Mouse (Mus musculus) MEL (cell line): ENCODE measurements around the gene Dnaja3. TPM values are rescaled to one million over a fixed set of nuclear protein-coding genes. Genes with fewer than 3 reads are reported as not detected.
A peak's percentile ranks its signal among the peaks of the same experiment; 100 is the strongest.

ENCODE experiments used
- DNase-seq: peaks from one replicate; pipeline ENCODE4 v3.0.0; 2011; ENCODE audit warnings: low read depth, low spot score
- H3K27ac ChIP-seq: 2 replicates; pipeline ENCODE4 v1.5.1; 2012; ENCODE audit warnings: low read depth, mild to moderate bottlenecking, control low read depth, low read length, moderate library complexity; ENCODE audit not compliant: control insufficient read depth
- H3K27me3 ChIP-seq, 2 experiments: fragments of 150-350 bp in 1 of 2; sonication (generic) in 1 of 2; 2 replicates each; pipeline ENCODE4 v1.6.1; 2012; ENCODE audit warnings: low read length in 2 of 2, mild to moderate bottlenecking in 2 of 2, improper control_type of control experiment in 1 of 2, moderate library complexity in 1 of 2; ENCODE audit not compliant: insufficient read depth in 2 of 2, control insufficient read depth in 1 of 2
- H3K36me3 ChIP-seq, 2 experiments: 2 replicates each; pipeline ENCODE4 v1.6.1; 2012 to 2014; ENCODE audit warnings: low read length in 2 of 2, improper control_type of control experiment in 1 of 2, inconsistent platforms in 1 of 2, mild to moderate bottlenecking in 1 of 2; ENCODE audit not compliant: insufficient read depth in 2 of 2, control insufficient read depth in 1 of 2
- H3K4me1 ChIP-seq, 2 experiments: fragments of 150-350 bp in 1 of 2; sonication (generic) in 1 of 2; 2 replicates each; pipeline ENCODE4 v1.6.1; 2012; ENCODE audit warnings: low read length in 2 of 2, improper control_type of control experiment in 1 of 2, mild to moderate bottlenecking in 1 of 2; ENCODE audit not compliant: insufficient read depth in 2 of 2, control insufficient read depth in 1 of 2
- H3K4me3 ChIP-seq, 2 experiments: fragments of 150-350 bp in 1 of 2; sonication (generic) in 1 of 2; 2 replicates each; pipeline ENCODE4 v1.5.1; 2012; ENCODE audit warnings: low read depth in 2 of 2, low read length in 2 of 2, mild to moderate bottlenecking in 2 of 2, moderate library complexity in 2 of 2, control low read depth in 1 of 2, improper control_type of control experiment in 1 of 2; ENCODE audit not compliant: control insufficient read depth in 1 of 2, insufficient read depth in 1 of 2
- H3K79me2 ChIP-seq: 2 replicates; pipeline ENCODE4 v1.6.1; 2012; ENCODE audit warnings: mild to moderate bottlenecking, low read length, moderate library complexity; ENCODE audit not compliant: control insufficient read depth, poor library complexity, insufficient read depth
- H3K9ac ChIP-seq: 2 replicates; pipeline ENCODE4 v1.6.1; 2012; ENCODE audit warnings: low read depth, mild to moderate bottlenecking, control low read depth, low read length, moderate library complexity; ENCODE audit not compliant: control insufficient read depth, poor library complexity, severe bottlenecking
- H3K9me3 ChIP-seq: fragments of 150-350 bp; sonication (generic); replicated peaks from 2 replicates; pipeline ENCODE4 v1.6.1; 2012; ENCODE audit warnings: mild to moderate bottlenecking, low read length, improper control_type of control experiment, moderate library complexity; ENCODE audit not compliant: insufficient read depth
- BHLHE40 ChIP-seq: IDR thresholded peaks from 2 replicates; pipeline ENCODE4 v1.6.1; 2012; ENCODE audit warnings: low read depth, mild to moderate bottlenecking, inconsistent platforms, low read length, improper control_type of control experiment, borderline replicate concordance
- CHD1 ChIP-seq: IDR thresholded peaks from 2 replicates; pipeline ENCODE4 v1.6.1; 2012; ENCODE audit warnings: low read depth, mild to moderate bottlenecking, inconsistent platforms, low read length, improper control_type of control experiment
- CHD2 ChIP-seq: IDR thresholded peaks from 2 replicates; pipeline ENCODE4 v1.6.1; 2011; ENCODE audit warnings: low read length, improper control_type of control experiment
- CTCF ChIP-seq, 3 experiments: IDR thresholded peaks in 2 of 3; conservative IDR thresholded peaks in 1 of 3; 2 replicates each; pipeline ENCODE4 v1.5.1; 2011 to 2012; ENCODE audit warnings: low read length in 3 of 3, low read depth in 2 of 3, mild to moderate bottlenecking in 2 of 3, improper control_type of control experiment in 1 of 3, inconsistent platforms in 1 of 3, mixed read lengths in 1 of 3, moderate library complexity in 1 of 3; ENCODE audit not compliant: control insufficient read depth in 1 of 3, insufficient read depth in 1 of 3, poor library complexity in 1 of 3, severe bottlenecking in 1 of 3
- E2F4 ChIP-seq: IDR thresholded peaks from 2 replicates; pipeline ENCODE4 v1.6.1; 2011; ENCODE audit warnings: low read depth, low read length, improper control_type of control experiment, borderline replicate concordance
- ELF1 ChIP-seq: IDR thresholded peaks from 2 replicates; pipeline ENCODE4 v1.6.1; 2014; ENCODE audit warnings: low read depth, mild to moderate bottlenecking, inconsistent platforms, low read length, improper control_type of control experiment, moderate library complexity
- EP300 ChIP-seq, 2 experiments: IDR thresholded peaks; 2 replicates each; pipeline ENCODE4 v1.6.1; 2011; ENCODE audit warnings: improper control_type of control experiment in 2 of 2, low read length in 2 of 2, low read depth in 1 of 2, mild to moderate bottlenecking in 1 of 2
- ETS1 ChIP-seq: IDR thresholded peaks from 2 replicates; pipeline ENCODE4 v1.6.1; 2012; ENCODE audit warnings: low read depth, mild to moderate bottlenecking, inconsistent platforms, low read length, improper control_type of control experiment, moderate library complexity
- GABPA ChIP-seq: IDR thresholded peaks from 2 replicates; pipeline ENCODE4 v1.6.1; 2012; ENCODE audit warnings: low read depth, mild to moderate bottlenecking, inconsistent platforms, low read length, improper control_type of control experiment, moderate library complexity
- GATA1 ChIP-seq: IDR thresholded peaks from 2 replicates; pipeline ENCODE4 v1.6.1; 2011; ENCODE audit warnings: low read depth, low read length, improper control_type of control experiment
- HCFC1 ChIP-seq: IDR thresholded peaks from 2 replicates; pipeline ENCODE4 v1.6.1; 2012; ENCODE audit warnings: low read depth, mild to moderate bottlenecking, inconsistent platforms, low read length, improper control_type of control experiment, moderate library complexity
- JUND ChIP-seq: IDR thresholded peaks from 2 replicates; pipeline ENCODE4 v1.6.1; 2011; ENCODE audit warnings: low read depth, mild to moderate bottlenecking, improper control_type of control experiment, low read length
- KAT2A ChIP-seq: conservative IDR thresholded peaks from 2 replicates; pipeline ENCODE4 v1.6.1; 2012; ENCODE audit warnings: low read depth, low read length, improper control_type of control experiment, inconsistent platforms
- MAFK ChIP-seq: IDR thresholded peaks from 2 replicates; pipeline ENCODE4 v1.6.1; 2011; ENCODE audit warnings: low read depth, mild to moderate bottlenecking, low read length, improper control_type of control experiment, borderline replicate concordance
- MAX ChIP-seq: IDR thresholded peaks from 2 replicates; pipeline ENCODE4 v1.6.1; 2011; ENCODE audit warnings: low read length, improper control_type of control experiment
- MAZ ChIP-seq: IDR thresholded peaks from 2 replicates; pipeline ENCODE4 v1.6.1; 2012; ENCODE audit warnings: low read depth, mild to moderate bottlenecking, inconsistent platforms, low read length, improper control_type of control experiment
- MEF2A ChIP-seq: IDR thresholded peaks from 2 replicates; pipeline ENCODE4 v1.6.1; 2014; ENCODE audit warnings: low read depth, mild to moderate bottlenecking, inconsistent platforms, low read length, improper control_type of control experiment; ENCODE audit not compliant: poor library complexity, insufficient replicate concordance, severe bottlenecking; ENCODE audit errors: extremely low read depth
- MXI1 ChIP-seq: IDR thresholded peaks from 2 replicates; pipeline ENCODE4 v1.6.1; 2011; ENCODE audit warnings: mild to moderate bottlenecking, low read depth, low read length, improper control_type of control experiment
- MYB ChIP-seq: IDR thresholded peaks from 2 replicates; pipeline ENCODE4 v1.6.1; 2011; ENCODE audit warnings: mild to moderate bottlenecking, low read depth, low read length, improper control_type of control experiment
- MYC ChIP-seq: IDR thresholded peaks from 2 replicates; pipeline ENCODE4 v1.6.1; 2011; ENCODE audit warnings: low read depth, mild to moderate bottlenecking, low read length, improper control_type of control experiment, moderate library complexity
- NELFE ChIP-seq: IDR thresholded peaks from 2 replicates; pipeline ENCODE4 v1.6.1; 2011; ENCODE audit warnings: low read depth, low read length, improper control_type of control experiment
- NRF1 ChIP-seq: IDR thresholded peaks from 2 replicates; pipeline ENCODE4 v1.6.1; 2014; ENCODE audit warnings: low read depth, mild to moderate bottlenecking, inconsistent platforms, low read length, improper control_type of control experiment, moderate library complexity; ENCODE audit not compliant: poor library complexity, insufficient read depth, severe bottlenecking
- POLR2AphosphoS2 ChIP-seq: IDR thresholded peaks from 2 replicates; pipeline ENCODE4 v1.6.1; 2011; ENCODE audit warnings: low read length, improper control_type of control experiment
- POLR2AphosphoS5 ChIP-seq: IDR thresholded peaks from 2 replicates; pipeline ENCODE4 v1.6.1; 2012; ENCODE audit warnings: low read depth, borderline replicate concordance, mild to moderate bottlenecking, inconsistent platforms, low read length, moderate library complexity, mixed read lengths
- RAD21 ChIP-seq: IDR thresholded peaks from 2 replicates; pipeline ENCODE4 v1.6.1; 2011; ENCODE audit warnings: mild to moderate bottlenecking, low read depth, low read length, improper control_type of control experiment
- RCOR1 ChIP-seq: IDR thresholded peaks from 2 replicates; pipeline ENCODE4 v1.6.1; 2012; ENCODE audit warnings: low read depth, mild to moderate bottlenecking, inconsistent platforms, low read length, improper control_type of control experiment
- SIN3A ChIP-seq: IDR thresholded peaks from 2 replicates; pipeline ENCODE4 v1.6.1; 2012; ENCODE audit warnings: low read length, improper control_type of control experiment, inconsistent platforms
- SMC3 ChIP-seq: IDR thresholded peaks from 2 replicates; pipeline ENCODE4 v1.6.1; 2011; ENCODE audit warnings: low read depth, low read length, improper control_type of control experiment
- TAL1 ChIP-seq: IDR thresholded peaks from 2 replicates; pipeline ENCODE4 v1.6.1; 2012; ENCODE audit warnings: mild to moderate bottlenecking, inconsistent platforms, low read length, moderate library complexity, mixed read lengths
- TBP ChIP-seq: IDR thresholded peaks from 2 replicates; pipeline ENCODE4 v1.8.0; 2011; ENCODE audit warnings: low read depth, low read length, improper control_type of control experiment
- TCF12 ChIP-seq: IDR thresholded peaks from 2 replicates; pipeline ENCODE4 v1.6.1; 2014; ENCODE audit warnings: low read depth, mild to moderate bottlenecking, inconsistent platforms, low read length, improper control_type of control experiment, moderate library complexity
- UBTF ChIP-seq: IDR thresholded peaks from 2 replicates; pipeline ENCODE4 v1.6.1; 2012; ENCODE audit warnings: low read depth, mild to moderate bottlenecking, inconsistent platforms, low read length, improper control_type of control experiment, moderate library complexity, borderline replicate concordance; ENCODE audit not compliant: insufficient read depth
- USF1 ChIP-seq: IDR thresholded peaks from 2 replicates; pipeline ENCODE4 v1.6.1; 2014; ENCODE audit warnings: low read depth, mild to moderate bottlenecking, inconsistent platforms, low read length, improper control_type of control experiment, moderate library complexity
- USF2 ChIP-seq, 2 experiments: IDR thresholded peaks; 2 replicates each; pipeline ENCODE4 v1.6.1; 2011 to 2012; ENCODE audit warnings: improper control_type of control experiment in 2 of 2, low read length in 2 of 2, borderline replicate concordance in 1 of 2, inconsistent platforms in 1 of 2, low read depth in 1 of 2, mild to moderate bottlenecking in 1 of 2; ENCODE audit not compliant: insufficient read depth in 1 of 2
- ZC3H11A ChIP-seq: IDR thresholded peaks from 2 replicates; pipeline ENCODE4 v1.6.1; 2012; ENCODE audit warnings: low read depth, mild to moderate bottlenecking, inconsistent platforms, low read length, improper control_type of control experiment
- ZKSCAN1 ChIP-seq: IDR thresholded peaks from 2 replicates; pipeline ENCODE4 v1.6.1; 2012; ENCODE audit warnings: low read depth, mild to moderate bottlenecking, inconsistent platforms, low read length, improper control_type of control experiment, moderate library complexity
- ZMIZ1 ChIP-seq: IDR thresholded peaks from 2 replicates; pipeline ENCODE4 v1.6.1; 2012; ENCODE audit warnings: low read depth, mild to moderate bottlenecking, inconsistent platforms, low read length, improper control_type of control experiment, moderate library complexity
- ZNF384 ChIP-seq: IDR thresholded peaks from 2 replicates; pipeline ENCODE4 v1.6.1; 2012; ENCODE audit warnings: low read depth, mild to moderate bottlenecking, inconsistent platforms, low read length, improper control_type of control experiment
- polyA plus RNA-seq, 2 experiments: library from polyadenylated mRNA; stranded (reverse) in 1 of 2; unstranded in 1 of 2; fragments of >175 nt in 1 of 2; fragments of >200 nt in 1 of 2; gene quantifications; 2 replicates each; pipeline versions ENCODE4 v1.2.1 to v1.2.4; 2012; ENCODE audit warnings: low replicate concordance in 2 of 2, low read depth in 1 of 2; ENCODE audit not compliant: insufficient read length in 2 of 2, insufficient read depth in 1 of 2, missing spikeins in 1 of 2
- total RNA-seq: library from RNA; depleted of rRNA; stranded (reverse); fragments of 300-350 nt; gene quantifications from 2 replicates; pipeline ENCODE4 v1.2.3, GENCODE M21; 2012

Dnaja3 gene
- total and polyA plus RNA-seq, 3 experiments: 91.8 to 94.3 TPM; not detected in 1

DNA sequence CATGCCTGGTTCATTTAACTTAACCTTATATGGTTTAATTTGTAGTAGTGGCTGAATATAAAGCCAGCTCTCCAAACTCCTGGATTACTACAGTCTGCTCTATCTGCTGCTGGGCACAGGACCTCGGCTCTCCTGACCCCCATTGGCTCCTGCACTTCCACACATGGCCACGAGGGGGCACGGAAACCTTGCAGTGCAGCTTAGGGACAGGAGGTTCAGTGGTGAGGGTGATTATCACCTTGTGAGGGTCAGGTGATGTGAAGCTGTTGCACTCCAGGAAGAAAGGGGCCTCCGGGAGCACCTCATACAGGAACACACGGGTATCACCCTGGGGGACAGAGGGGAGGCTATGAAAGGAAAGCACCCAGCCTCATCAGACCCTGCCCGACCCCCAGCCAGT is 9.8 kb upstream of the Dnaja3 start:
- peak; percentile 73 for DNase-seq
- peaks cover 0 to 5% of the 10 kb centered on the region in 2 experiments; a peak in 2 of 4 replicates for H3K36me3 ChIP-seq
- H3K79me2 ChIP-seq: no peaks in the 10 kb centered on the region
- H3K9me3 ChIP-seq: no peaks in the 10 kb centered on the region
- no peak overlapping the region for H3K4me3 ChIP-seq
- no peaks in the 10 kb centered on the region for H3K27me3 ChIP-seq
- H3K4me1 ChIP-seq: peaks cover 0 to 6% of the 10 kb centered on the region in 2 experiments; a peak in 2 of 4 replicates
- H3K27ac ChIP-seq: no peak overlapping the region
- no peak overlapping the region for H3K9ac ChIP-seq
- no peak for TF ChIP-seq MAX
- TF ChIP-seq HCFC1: no peak
- 0 out of 2 replicates have a peak, but pooled peaks have one; percentile 15 for TF ChIP-seq SIN3A
- no peak for TF ChIP-seq NRF1
- no peak for TF ChIP-seq MXI1
- TF ChIP-seq GATA1: no peak
- no peak for TF ChIP-seq POLR2AphosphoS5
- no peak for TF ChIP-seq MYB
- TF ChIP-seq CTCF (IDR thresholded peaks at IDR 0.05 in 2 of 3, conservative IDR thresholded peaks at IDR 0.05 in 1 of 3; ENCODE audit: control insufficient read depth in 1 of 3, insufficient read depth in 1 of 3, low read depth in 2 of 3, low read length in 3 of 3, poor library complexity in 1 of 3, severe bottlenecking in 1 of 3): peak; percentile 90 to 96 (median 92)
- no peak for TF ChIP-seq ELF1
- no peak for TF ChIP-seq ZMIZ1
- TF ChIP-seq USF1: peak; percentile 57
- no peak for TF ChIP-seq NELFE
- TF ChIP-seq MYC: no peak
- TF ChIP-seq ZKSCAN1: no peak
- no peak for TF ChIP-seq KAT2A
- no peak for TF ChIP-seq CHD2
- TF ChIP-seq USF2 (IDR thresholded peaks at IDR 0.05; ENCODE audit: borderline replicate concordance in 1 of 2, insufficient read depth in 1 of 2, low read depth in 1 of 2, low read length in 2 of 2): no peak
- no peak for TF ChIP-seq TAL1
- peak; percentile 75 for TF ChIP-seq RAD21
- TF ChIP-seq TCF12: no peak
- no peak for TF ChIP-seq EP300 (IDR thresholded peaks at IDR 0.05; ENCODE audit: low read depth in 1 of 2, low read length in 2 of 2)
- no peak for TF ChIP-seq MAFK
- TF ChIP-seq TBP: no peak
- TF ChIP-seq ETS1: no peak
- TF ChIP-seq MEF2A: no peak
- no peak for TF ChIP-seq GABPA
- no peak for TF ChIP-seq E2F4
- no peak for TF ChIP-seq MAZ
- TF ChIP-seq BHLHE40: peak; percentile 20; the same call in 1 of the 2 replicates
- peak; percentile 57 for TF ChIP-seq ZC3H11A
- TF ChIP-seq UBTF: no peak
- TF ChIP-seq CHD1: no peak
- TF ChIP-seq SMC3: peak; percentile 91
- no peak for TF ChIP-seq RCOR1
- TF ChIP-seq JUND: no peak
- no peak for TF ChIP-seq ZNF384
- no peak for TF ChIP-seq POLR2AphosphoS2
